Mouse (Mus musculus): ENCODE measurements at regions not wholly inside any gene's neighbourhood (a gene's known extent, or its start where the extent isn't known, plus 50 kb on each side); places are given as distances from the start of the nearest gene placed in this dataset.

DNA sequence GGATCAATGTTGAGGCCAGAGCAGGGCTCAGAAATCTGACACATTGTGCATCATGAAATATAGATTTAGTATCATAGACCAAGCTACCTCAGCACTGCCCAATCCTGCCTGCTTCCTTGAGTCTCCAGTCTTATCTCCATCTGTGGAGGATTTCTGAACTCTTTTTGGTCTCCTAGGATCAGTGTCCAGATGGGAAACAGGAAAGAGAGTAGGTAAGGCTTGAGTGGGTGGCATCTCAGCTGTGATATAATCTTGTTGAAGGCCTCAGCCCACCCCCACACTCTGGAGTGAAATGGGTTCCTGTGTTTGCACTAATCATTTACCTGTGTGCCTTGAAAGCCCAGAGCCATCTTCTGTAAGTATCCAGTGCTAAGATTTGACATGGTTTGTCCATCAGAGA is 74.3 kb upstream of the Aff3 start:
- peak; percentile 55; the same call in 1 of the 2 replicates for ATAC-seq (ENCODE audit: low TSS enrichment)

DNA sequence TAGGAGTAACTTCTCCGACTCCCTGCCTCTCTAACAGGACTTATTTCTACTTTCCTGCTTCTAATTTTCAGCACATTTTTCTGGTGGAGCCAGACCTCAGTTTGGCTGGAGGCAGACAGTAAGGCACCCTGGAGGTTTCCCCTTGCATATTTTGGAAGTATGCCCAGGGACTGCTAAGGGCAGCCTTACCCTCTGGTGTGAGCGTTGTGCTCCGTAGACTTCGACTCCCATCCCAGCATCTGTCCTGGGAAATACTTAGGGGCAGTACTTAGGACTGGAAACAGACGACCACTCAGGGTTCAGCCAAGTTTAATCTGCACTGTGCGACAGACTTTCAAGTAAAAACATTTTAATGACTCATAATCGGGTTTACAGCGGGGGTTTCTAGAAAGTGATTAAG is 71.0 kb upstream of the Aff3 start:
- ATAC-seq (ENCODE audit: low TSS enrichment), result no peak

GRCm38 (mm10) chr1:38733201-38733600 is 68.4 kb upstream of the Aff3 start:
- no peak for ATAC-seq (ENCODE audit: low TSS enrichment)

- ATAC-seq (ENCODE audit: low TSS enrichment), result peak; percentile 94
Measured at GRCm38 (mm10) chr1:38729977-38730782, 65.4 kb upstream of the Aff3 start.

- ATAC-seq (ENCODE audit: low TSS enrichment), result no peak
Measured at GRCm38 (mm10) chr1:38725805-38726204, 61.0 kb upstream of the Aff3 start.

DNA sequence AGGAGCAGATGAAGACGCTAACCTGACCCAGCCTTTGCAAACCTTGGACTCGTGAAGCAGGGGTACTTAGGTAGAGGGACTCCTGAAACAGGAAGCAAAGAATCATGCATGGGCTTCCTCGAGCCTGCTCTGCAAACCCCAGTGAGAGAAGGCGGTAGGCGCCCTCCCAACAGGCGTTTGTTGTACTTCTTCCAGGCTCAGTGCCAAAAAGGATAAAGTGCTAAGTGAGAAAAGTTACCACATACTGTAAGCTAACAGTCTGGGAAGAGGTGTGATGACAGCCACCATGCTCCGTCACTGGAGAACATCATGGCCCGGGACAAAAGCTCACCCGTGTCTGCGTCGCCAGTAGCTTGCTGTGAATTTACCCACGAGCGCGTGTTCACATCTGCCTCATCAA is 59.9 kb upstream of the Aff3 start:
- ATAC-seq (ENCODE audit: low TSS enrichment), result no peak

DNA sequence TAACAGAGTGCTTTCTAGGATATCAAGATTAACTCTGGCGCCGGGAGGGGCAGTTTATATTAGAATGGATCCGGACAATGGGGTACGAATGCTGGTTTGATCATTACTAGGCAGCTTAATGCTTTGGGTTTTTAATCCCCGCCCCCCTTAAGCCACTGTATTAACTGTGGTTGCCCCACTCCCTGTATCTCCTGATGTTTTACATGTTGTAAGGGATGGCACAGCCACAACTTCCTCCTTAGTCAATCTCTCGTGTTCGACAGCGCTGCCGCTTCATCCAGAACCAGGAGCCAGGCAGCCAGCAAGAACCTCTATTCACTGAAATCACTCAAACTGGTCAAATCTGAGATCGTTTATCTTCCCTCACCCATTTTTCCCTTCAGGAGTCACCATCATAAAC is 57.4 kb upstream of the Aff3 start:
- no peak for ATAC-seq (ENCODE audit: low TSS enrichment)

DNA sequence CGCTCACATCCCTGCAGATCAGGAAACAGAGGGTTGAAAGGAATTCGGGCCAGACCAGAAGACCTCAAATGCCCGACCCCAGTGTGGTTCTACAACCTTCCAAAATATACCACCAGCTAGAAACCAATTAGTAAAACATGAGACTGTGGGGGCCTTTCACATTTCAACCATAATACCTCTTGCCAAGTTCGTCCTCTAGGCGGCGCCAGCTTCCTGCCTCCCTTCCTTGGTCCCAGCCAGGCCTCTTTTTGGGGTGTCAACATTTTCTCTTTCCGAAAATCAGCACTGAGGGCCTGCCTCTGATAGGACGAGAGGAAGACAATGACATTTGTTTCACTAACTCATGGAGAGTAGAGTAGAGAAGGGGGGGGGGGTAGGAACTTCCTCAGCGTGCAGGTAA is 55.5 kb upstream of the Aff3 start:
- ATAC-seq (ENCODE audit: low TSS enrichment), result no peak

DNA sequence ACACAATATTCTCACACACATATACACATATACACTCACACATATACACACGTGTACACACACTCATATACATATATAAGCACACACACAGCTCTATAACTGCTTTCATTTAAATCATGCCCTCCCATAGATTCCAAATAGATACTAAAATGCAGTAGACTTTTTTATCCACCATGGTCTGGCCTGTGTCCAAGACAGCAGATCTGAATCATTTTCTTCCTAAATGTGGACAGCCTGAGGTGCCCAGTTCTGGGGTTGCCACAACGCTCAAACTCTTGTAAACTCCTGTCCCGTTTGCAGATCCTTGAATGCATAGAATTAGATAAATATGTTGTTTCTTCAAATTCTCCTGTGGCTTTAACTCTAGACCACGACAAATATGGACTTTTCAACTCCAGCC is 50.9 kb upstream of the Aff3 start:
- ATAC-seq (ENCODE audit: low TSS enrichment), result no peak

Data from frontal cortex, adult (tissue).